ENCODE assay signal across 22 mouse cellular contexts in the genomic region with DNA sequence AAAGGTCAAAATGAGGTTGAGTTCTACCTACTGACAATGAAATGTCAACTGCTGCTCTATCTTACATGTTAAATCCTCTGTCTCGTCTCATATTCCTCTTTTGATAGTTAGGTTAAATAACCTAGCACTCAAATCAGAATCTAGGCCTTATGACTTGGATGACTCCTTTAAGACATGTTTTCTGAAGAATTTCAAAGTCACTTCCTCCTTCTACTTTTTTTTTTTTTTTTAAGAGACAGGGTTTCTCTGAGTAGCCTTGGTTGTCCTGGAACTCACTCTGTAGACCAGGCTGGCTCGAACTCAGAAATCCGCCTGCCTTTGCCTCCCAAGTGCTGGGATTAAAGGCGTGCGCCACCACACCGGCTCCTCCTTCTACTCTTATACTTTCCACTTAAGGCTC. TPM values are rescaled to one million over a fixed set of nuclear protein-coding genes. Genes with fewer than 3 reads are reported as not detected.
DNase-seq lines count a peak whose midpoint lies in the region; ATAC-seq and TF ChIP-seq lines count a peak whose summit lies in the region.
"Had no signal": no experiment of that assay in that cellular context is flagged by ENCODE, and none has a peak within 500 bp of the region (broad histone marks: within the 10 kb centered on the region; RNA-seq: fewer than 3 reads in every experiment).

No protein-coding gene starts in this region.

- in situ Hi-C loops in CH12.LX (cut with MboI; ENCODE audit: low pct_ligation_motif_present, low pct_unique_long_range_greater_than_20kb, low sequenced_read_pairs): no loop called here

- no peak overlapping the region for H3K4me2 ChIP-seq in limb, embryonic 15.5 days
- no peak overlapping the region for H3K4me2 ChIP-seq in CH12.LX (ENCODE audit: insufficient read depth, low read depth, poor library complexity, severe bottlenecking)
- H3K4me2 ChIP-seq: embryonic facial prominence, embryonic 12.5 days; forebrain, embryonic 13.5 days; forebrain, embryonic 15.5 days had no signal

- no peak for TF ChIP-seq CTCF in CH12.LX (conservative IDR thresholded peaks at IDR 0.05 in 1 of 2, IDR thresholded peaks at IDR 0.05 in 1 of 2; ENCODE audit: low read depth in 2 of 2, low read length in 2 of 2)
- TF ChIP-seq CTCF in bone marrow macrophage, adult 2 months (IDR thresholded peaks at IDR 0.05; ENCODE audit: low read depth, low read length): no peak

- dilution Hi-C loops in CH12.LX (cut with MboI; ENCODE audit: extremely low pct_ligation_motif_present, extremely low pct_unique_long_range_greater_than_20kb, low sequenced_read_pairs): no loop called here

- no peak overlapping the region for H3K4me3 ChIP-seq in limb, embryonic 15.5 days
- H3K4me3 ChIP-seq in limb, embryonic 10.5 days: no peak overlapping the region
- no peak overlapping the region for H3K4me3 ChIP-seq in CH12.LX (replicated peaks in 1 of 3; ENCODE audit: low read depth in 2 of 3, low read length in 2 of 3, poor library complexity in 1 of 3)
- no peak overlapping the region for H3K4me3 ChIP-seq in bone marrow macrophage, adult 2 months (ENCODE audit: insufficient read depth, low read length)
- H3K4me3 ChIP-seq: embryonic facial prominence, embryonic 10.5 days; embryonic facial prominence, embryonic 12.5 days; forebrain, embryonic 13.5 days; forebrain, embryonic 15.5 days had no signal

- no peak for ATAC-seq in limb, embryonic 15.5 days (ENCODE audit: insufficient number of reproducible peaks, low FRiP score, low TSS enrichment, low read depth)
- ATAC-seq: activated CD4-positive, CD25-positive, alpha-beta regulatory T cell, adult 4 months; CD4-positive, CD25-positive, alpha-beta regulatory T cell, adult 4 months; forebrain, embryonic 13.5 days; forebrain, embryonic 15.5 days; forebrain, postnatal 0 days; Patski had no signal

- H3K36me3 ChIP-seq in limb, embryonic 15.5 days: peaks cover 57% of the 10 kb centered on the region
- peaks cover 93% of the 10 kb centered on the region for H3K36me3 ChIP-seq in limb, embryonic 10.5 days
- peaks cover 52 to 86% of the 10 kb centered on the region in 2 experiments for H3K36me3 ChIP-seq in CH12.LX (replicated peaks in 1 of 2; ENCODE audit: control insufficient read depth in 1 of 2, insufficient read depth in 1 of 2, low read length in 1 of 2)

- TF ChIP-seq EP300 in CH12.LX (IDR thresholded peaks at IDR 0.05; ENCODE audit: low read length): no peak

- TF ChIP-seq POLR2A in CH12.LX (IDR thresholded peaks at IDR 0.05; ENCODE audit: low read depth, low read length): no peak
- TF ChIP-seq POLR2A in bone marrow macrophage, adult 2 months (IDR thresholded peaks at IDR 0.05; ENCODE audit: borderline replicate concordance, low read depth, low read length): no peak

- H3K27ac ChIP-seq in limb, embryonic 15.5 days: 0 out of 2 replicates have a peak overlapping the region, but pooled peaks have one; percentile 4
- H3K27ac ChIP-seq in limb, embryonic 10.5 days: no peak overlapping the region
- H3K27ac ChIP-seq in CH12.LX (ENCODE audit: insufficient read depth, low read depth): no peak overlapping the region
- H3K27ac ChIP-seq in bone marrow macrophage, adult 2 months (ENCODE audit: insufficient read depth, low read depth, low read length): peak overlapping the region; percentile 19; the same call in 1 of the 2 replicates
- H3K27ac ChIP-seq: embryonic facial prominence, embryonic 10.5 days; embryonic facial prominence, embryonic 12.5 days; forebrain, embryonic 13.5 days; forebrain, embryonic 15.5 days had no signal

- no peaks in the 10 kb centered on the region for H3K4me1 ChIP-seq in limb, embryonic 15.5 days
- H3K4me1 ChIP-seq in limb, embryonic 10.5 days: no peaks in the 10 kb centered on the region
- H3K4me1 ChIP-seq in CH12.LX (ENCODE audit: control insufficient read depth in 1 of 2, insufficient read depth in 2 of 2): peaks cover 0 to 12% of the 10 kb centered on the region in 2 experiments; a peak in 1 of 4 replicates
- H3K4me1 ChIP-seq in bone marrow macrophage, adult 2 months (ENCODE audit: control insufficient read depth, insufficient read depth, low read length): peaks cover 7% of the 10 kb centered on the region
- H3K4me1 ChIP-seq: embryonic facial prominence, embryonic 10.5 days; embryonic facial prominence, embryonic 12.5 days; forebrain, embryonic 13.5 days; forebrain, embryonic 15.5 days had no signal

- TF ChIP-seq RAD21 in CH12.LX (IDR thresholded peaks at IDR 0.05; ENCODE audit: low read depth, low read length): no peak

- peaks cover 12% of the 10 kb centered on the region; the same call in 1 of the 2 replicates for H3K79me2 ChIP-seq in CH12.LX (replicated peaks; ENCODE audit: control insufficient read depth, extremely low read depth, insufficient read depth, poor library complexity, severe bottlenecking)

- H3K27me3 ChIP-seq in limb, embryonic 15.5 days: no peaks in the 10 kb centered on the region
- H3K27me3 ChIP-seq in limb, embryonic 10.5 days (ENCODE audit: low read depth, poor library complexity, severe bottlenecking): no peaks in the 10 kb centered on the region
- no peaks in the 10 kb centered on the region for H3K27me3 ChIP-seq in CH12.LX (replicated peaks)
- H3K27me3 ChIP-seq: embryonic facial prominence, embryonic 12.5 days; forebrain, embryonic 13.5 days; forebrain, embryonic 15.5 days; Patski had no signal

- H3K9ac ChIP-seq in limb, embryonic 15.5 days: no peak overlapping the region
- no peak overlapping the region for H3K9ac ChIP-seq in CH12.LX (ENCODE audit: insufficient read depth, low read depth)
- H3K9ac ChIP-seq: embryonic facial prominence, embryonic 12.5 days; forebrain, embryonic 13.5 days; forebrain, embryonic 15.5 days; forebrain, postnatal 0 days had no signal

- H3K9me3 ChIP-seq in limb, embryonic 15.5 days: no peaks in the 10 kb centered on the region
- no peaks in the 10 kb centered on the region for H3K9me3 ChIP-seq in limb, embryonic 10.5 days (replicated peaks)
- no peaks in the 10 kb centered on the region for H3K9me3 ChIP-seq in CH12.LX (replicated peaks; ENCODE audit: low read length)
- H3K9me3 ChIP-seq: embryonic facial prominence, embryonic 10.5 days; embryonic facial prominence, embryonic 12.5 days; forebrain, embryonic 13.5 days; forebrain, embryonic 15.5 days had no signal

- DNase-seq in limb, embryonic 10.5 days (ENCODE audit: low spot score): no peak
- DNase-seq in CH12.LX (ENCODE audit: extremely low read depth): no peak
- no peak for DNase-seq in cerebellum, adult 11 months
- DNase-seq: adrenal gland, adult 8-10 months; adrenal gland, postnatal 14 days; adrenal gland, postnatal 36 days; B cell, adult 2 months; cerebellum, adult 11-12 months; cerebellum, adult 2 months; cerebellum, adult 9-10 months; cerebellum, postnatal 10 days; cerebellum, postnatal 25 days; forebrain, postnatal 0 days had no signal

- WGBS in limb, embryonic 15.5 days: 93% methylated on average over 6 of the region's 6 CpGs
- 95% methylated on average over 6 of the region's 6 CpGs for WGBS in limb, embryonic 10.5 days

TF ChIP-seq in CH12.LX, 34 proteins besides CTCF, POLR2A, EP300 and RAD21:
- TF ChIP-seq GABPA (IDR thresholded peaks at IDR 0.05; ENCODE audit: insufficient replicate concordance, low read depth, low read length): no peak
- TF ChIP-seq ZNF384 (IDR thresholded peaks at IDR 0.05; ENCODE audit: low read depth, low read length): peak; percentile 57

RNA-seq across cellular contexts. Expression of a gene that starts 15.3 kb away (rescaled TPM):
- polyA plus RNA-seq in limb, embryonic 15.5 days (2015; fragmentation: Nextera tagmentation; extraction: Ambion mirVana): 63.8 and 64.8 TPM in 2 replicates
- polyA plus RNA-seq in limb, embryonic 10.5 days (2016; fragmentation: Nextera tagmentation; extraction: Ambion mirVana): 53.6 and 61.5 TPM in 2 replicates
- 67.3 and 70.9 TPM in 2 replicates for total RNA-seq in CH12.LX (2012; rRNA removed)
- 86.5 and 105 TPM in 2 replicates for total RNA-seq in CH12.LX (2014; rRNA removed)
- 108 and 125 TPM in 2 replicates for polyA plus RNA-seq in CH12.LX (2012; ENCODE audit: insufficient read length, low read depth)
- 88.5 and 105 TPM in 2 replicates for polyA plus RNA-seq in bone marrow macrophage, adult 2 months (2012; ENCODE audit: insufficient read depth, insufficient read length, missing spikeins)

RNA-seq across cellular contexts. Expression of a gene that starts 24.7 kb away (rescaled TPM):
- 9.9 and 11.6 TPM in 2 replicates for polyA plus RNA-seq in limb, embryonic 15.5 days (2015; fragmentation: Nextera tagmentation; extraction: Ambion mirVana)
- 16.4 and 16.9 TPM in 2 replicates for polyA plus RNA-seq in limb, embryonic 10.5 days (2016; fragmentation: Nextera tagmentation; extraction: Ambion mirVana)
- total RNA-seq in CH12.LX (2012; rRNA removed) (9.1 and 13.0 TPM in 2 replicates), CH12.LX (2014; rRNA removed) (8.0 TPM in 2 replicates)
- 23.1 and 27.1 TPM in 2 replicates for polyA plus RNA-seq in CH12.LX (2012; ENCODE audit: insufficient read length, low read depth)
- polyA plus RNA-seq in bone marrow macrophage, adult 2 months (2012; ENCODE audit: insufficient read depth, insufficient read length, missing spikeins): 1.9 and 2.3 TPM in 2 replicates

RNA-seq across cellular contexts. Expression of a gene that starts 24.8 kb away (rescaled TPM):
- 1.8 and 2.5 TPM in 2 replicates for polyA plus RNA-seq in limb, embryonic 15.5 days (2015; fragmentation: Nextera tagmentation; extraction: Ambion mirVana)
- polyA plus RNA-seq in limb, embryonic 10.5 days (2016; fragmentation: Nextera tagmentation; extraction: Ambion mirVana): 2.1 and 3.1 TPM in 2 replicates
- total RNA-seq in CH12.LX (2012; rRNA removed) (5.7 and 6.0 TPM in 2 replicates), CH12.LX (2014; rRNA removed) (5.5 and 6.5 TPM in 2 replicates)
- 7.8 and 9.2 TPM in 2 replicates for polyA plus RNA-seq in CH12.LX (2012; ENCODE audit: insufficient read length, low read depth)
- 2.6 and 4.0 TPM in 2 replicates for polyA plus RNA-seq in bone marrow macrophage, adult 2 months (2012; ENCODE audit: insufficient read depth, insufficient read length, missing spikeins)

RNA-seq across cellular contexts. Expression of a gene that starts 26.5 kb away (rescaled TPM):
- polyA plus RNA-seq in limb, embryonic 15.5 days (2015; fragmentation: Nextera tagmentation; extraction: Ambion mirVana): 12.8 and 14.3 TPM in 2 replicates
- 12.6 and 14.2 TPM in 2 replicates for polyA plus RNA-seq in limb, embryonic 10.5 days (2016; fragmentation: Nextera tagmentation; extraction: Ambion mirVana)
- total RNA-seq in CH12.LX (2012; rRNA removed): 8.3 and 9.6 TPM in 2 replicates
- 6.1 and 6.8 TPM in 2 replicates for total RNA-seq in CH12.LX (2014; rRNA removed)
- 17.0 and 17.1 TPM in 2 replicates for polyA plus RNA-seq in CH12.LX (2012; ENCODE audit: insufficient read length, low read depth)
- 16.3 and 16.8 TPM in 2 replicates for polyA plus RNA-seq in bone marrow macrophage, adult 2 months (2012; ENCODE audit: insufficient read depth, insufficient read length, missing spikeins)

RNA-seq across cellular contexts. Expression of a gene that starts 36.0 kb away (rescaled TPM):
- polyA plus RNA-seq in limb, embryonic 15.5 days (2015; fragmentation: Nextera tagmentation; extraction: Ambion mirVana): 12.2 and 13.8 TPM in 2 replicates
- polyA plus RNA-seq in limb, embryonic 10.5 days (2016; fragmentation: Nextera tagmentation; extraction: Ambion mirVana): 8.3 and 9.4 TPM in 2 replicates
- total RNA-seq in CH12.LX (2012; rRNA removed) (19.6 and 27.8 TPM in 2 replicates), CH12.LX (2014; rRNA removed) (14.7 and 16.1 TPM in 2 replicates)
- polyA plus RNA-seq in CH12.LX (2012; ENCODE audit: insufficient read length, low read depth): 10.6 and 11.1 TPM in 2 replicates
- polyA plus RNA-seq in bone marrow macrophage, adult 2 months (2012; ENCODE audit: insufficient read depth, insufficient read length, missing spikeins): 6.5 and 7.8 TPM in 2 replicates

Comparison
In these comparisons a context has a peak if more than half of its experiments do, and no peak if none do; other contexts are left out.
1. H3K27ac ChIP-seq: peak in limb, embryonic 15.5 days (single experiment) and bone marrow macrophage, adult 2 months (single experiment); none in limb, embryonic 10.5 days (single experiment) and CH12.LX (single experiment).